Mouse (Mus musculus) CH12.LX (cell line): Measurements from ENCODE around the gene Ptpn14. TPM values are rescaled to one million over a fixed set of nuclear protein-coding genes. Genes with fewer than 3 reads are reported as not detected.
A peak's percentile ranks its signal among the peaks of the same experiment; 100 is the strongest.

Experiments
- DNase-seq: peaks from one replicate; pipeline ENCODE4 v3.0.0-alpha.2; 2013; ENCODE audit errors: extremely low read depth
- H3K27ac ChIP-seq: 2 replicates; pipeline ENCODE4 v1.5.1; 2012; ENCODE audit warnings: low read depth, mild to moderate bottlenecking, control low read depth, moderate library complexity; ENCODE audit not compliant: insufficient read depth
- H3K27me3 ChIP-seq: replicated peaks from 2 replicates; pipeline ENCODE3; 2012; ENCODE audit warnings: inconsistent platforms
- H3K36me3 ChIP-seq, 2 experiments: replicated peaks in 1 of 2; 2 replicates each; pipeline versions ENCODE3 to v1.6.1; 2012; ENCODE audit warnings: inconsistent platforms in 1 of 2, low read length in 1 of 2, mild to moderate bottlenecking in 1 of 2, mixed read lengths in 1 of 2, moderate library complexity in 1 of 2; ENCODE audit not compliant: control insufficient read depth in 1 of 2, insufficient read depth in 1 of 2
- H3K4me1 ChIP-seq, 2 experiments: 2 replicates each; pipeline ENCODE4 v1.6.1; 2012; ENCODE audit warnings: inconsistent platforms in 1 of 2, moderate library complexity in 1 of 2; ENCODE audit not compliant: insufficient read depth in 2 of 2, control insufficient read depth in 1 of 2
- H3K4me2 ChIP-seq: 2 replicates; pipeline ENCODE4 v1.6.1; 2012; ENCODE audit warnings: low read depth, mild to moderate bottlenecking, control low read depth; ENCODE audit not compliant: poor library complexity, insufficient read depth, severe bottlenecking
- H3K4me3 ChIP-seq, 3 experiments: fragments of 150-350 bp in 1 of 3; sonication (generic) in 1 of 3; replicated peaks in 1 of 3; 2 replicates each; pipeline versions ENCODE3 to v1.5.1; 2011 to 2012; ENCODE audit warnings: low read depth in 2 of 3, low read length in 2 of 3, mild to moderate bottlenecking in 2 of 3, moderate library complexity in 2 of 3, control low read depth in 1 of 3, improper control_type of control experiment in 1 of 3, inconsistent platforms in 1 of 3, mixed read lengths in 1 of 3; ENCODE audit not compliant: poor library complexity in 1 of 3
- H3K79me2 ChIP-seq: replicated peaks from 2 replicates; pipeline ENCODE4 v1.6.1; 2012; ENCODE audit warnings: mild to moderate bottlenecking, moderate library complexity; ENCODE audit not compliant: control insufficient read depth, poor library complexity, insufficient read depth, severe bottlenecking; ENCODE audit errors: extremely low read depth
- H3K9ac ChIP-seq: 2 replicates; pipeline ENCODE4 v1.6.1; 2012; ENCODE audit warnings: low read depth, mild to moderate bottlenecking, control low read depth, moderate library complexity; ENCODE audit not compliant: insufficient read depth
- H3K9me3 ChIP-seq: replicated peaks from 2 replicates; pipeline ENCODE3; 2012; ENCODE audit warnings: low read length, inconsistent platforms, mixed read lengths
- BHLHE40 ChIP-seq: IDR thresholded peaks from 2 replicates; pipeline ENCODE4 v1.6.1; 2011; ENCODE audit warnings: mild to moderate bottlenecking, low read depth, low read length, improper control_type of control experiment
- CHD1 ChIP-seq: IDR thresholded peaks from 2 replicates; pipeline ENCODE4 v1.6.1; 2012; ENCODE audit warnings: low read depth, low read length, improper control_type of control experiment, inconsistent platforms
- CHD2 ChIP-seq: IDR thresholded peaks from 2 replicates; pipeline ENCODE4 v1.6.1; 2011; ENCODE audit warnings: low read length, improper control_type of control experiment
- EP300 ChIP-seq: IDR thresholded peaks from 2 replicates; pipeline ENCODE4 v1.6.1; 2011; ENCODE audit warnings: low read length, improper control_type of control experiment
- ETS1 ChIP-seq: conservative IDR thresholded peaks from 2 replicates; pipeline ENCODE4 v1.6.1; 2012; ENCODE audit warnings: low read depth, mild to moderate bottlenecking, inconsistent platforms, low read length, improper control_type of control experiment, moderate library complexity
- GABPA ChIP-seq: IDR thresholded peaks from 2 replicates; pipeline ENCODE4 v1.6.1; 2012; ENCODE audit warnings: low read depth, low read length, improper control_type of control experiment, inconsistent platforms; ENCODE audit not compliant: insufficient replicate concordance
- HCFC1 ChIP-seq: IDR thresholded peaks from 2 replicates; pipeline ENCODE4 v1.6.1; 2012; ENCODE audit warnings: low read depth, mild to moderate bottlenecking, inconsistent platforms, low read length, improper control_type of control experiment
- IRF4 ChIP-seq: IDR thresholded peaks from 2 replicates; pipeline ENCODE4 v1.6.1; 2014; ENCODE audit warnings: low read depth, mild to moderate bottlenecking, inconsistent platforms, low read length, improper control_type of control experiment
- JUN ChIP-seq: IDR thresholded peaks from 2 replicates; pipeline ENCODE4 v1.6.1; 2011; ENCODE audit warnings: low read depth, mild to moderate bottlenecking, low read length, improper control_type of control experiment, moderate library complexity; ENCODE audit not compliant: insufficient read depth
- JUND ChIP-seq: conservative IDR thresholded peaks from 2 replicates; pipeline ENCODE4 v1.6.1; 2011; ENCODE audit warnings: low read depth, low read length, improper control_type of control experiment
- MAFK ChIP-seq: IDR thresholded peaks from 2 replicates; pipeline ENCODE4 v1.6.1; 2011; ENCODE audit warnings: low read length, improper control_type of control experiment; ENCODE audit not compliant: insufficient replicate concordance
- MEF2A ChIP-seq: IDR thresholded peaks from 2 replicates; pipeline ENCODE4 v1.6.1; 2014; ENCODE audit warnings: low read depth, mild to moderate bottlenecking, inconsistent platforms, low read length, improper control_type of control experiment, borderline replicate concordance
- MYC ChIP-seq: IDR thresholded peaks from 2 replicates; pipeline ENCODE4 v1.6.1; 2011; ENCODE audit warnings: low read depth, mild to moderate bottlenecking, improper control_type of control experiment, low read length
- POLR2AphosphoS2 ChIP-seq: IDR thresholded peaks from 2 replicates; pipeline ENCODE4 v1.6.1; 2011; ENCODE audit warnings: low read depth, low read length, improper control_type of control experiment
- RAD21 ChIP-seq: IDR thresholded peaks from 2 replicates; pipeline ENCODE4 v1.6.1; 2011; ENCODE audit warnings: low read depth, mild to moderate bottlenecking, low read length, improper control_type of control experiment, moderate library complexity
- RCOR1 ChIP-seq: conservative IDR thresholded peaks from 2 replicates; pipeline ENCODE4 v1.6.1; 2012; ENCODE audit warnings: low read depth, mild to moderate bottlenecking, inconsistent platforms, low read length, improper control_type of control experiment
- SIN3A ChIP-seq: IDR thresholded peaks from 2 replicates; pipeline ENCODE4 v1.6.1; 2012; ENCODE audit warnings: low read length, improper control_type of control experiment, inconsistent platforms
- SMC3 ChIP-seq: IDR thresholded peaks from 2 replicates; pipeline ENCODE4 v1.6.1; 2011; ENCODE audit warnings: low read depth, low read length, improper control_type of control experiment
- TCF12 ChIP-seq: IDR thresholded peaks from 2 replicates; pipeline ENCODE4 v1.6.1; 2014; ENCODE audit warnings: low read depth, mild to moderate bottlenecking, inconsistent platforms, low read length, improper control_type of control experiment
- UBTF ChIP-seq: IDR thresholded peaks from 2 replicates; pipeline ENCODE4 v1.6.1; 2012; ENCODE audit warnings: low read depth, mild to moderate bottlenecking, inconsistent platforms, low read length, improper control_type of control experiment, moderate library complexity
- USF1 ChIP-seq: IDR thresholded peaks from 2 replicates; pipeline ENCODE4 v1.6.1; 2014; ENCODE audit warnings: low read depth, mild to moderate bottlenecking, inconsistent platforms, low read length, improper control_type of control experiment
- ZC3H11A ChIP-seq: IDR thresholded peaks from 2 replicates; pipeline ENCODE4 v1.6.1; 2012; ENCODE audit warnings: low read depth, mild to moderate bottlenecking, inconsistent platforms, low read length, improper control_type of control experiment
- ZKSCAN1 ChIP-seq: IDR thresholded peaks from 2 replicates; pipeline ENCODE4 v1.6.1; 2012; ENCODE audit warnings: low read depth, inconsistent platforms, low read length, improper control_type of control experiment, borderline replicate concordance
- ZMIZ1 ChIP-seq: IDR thresholded peaks from 2 replicates; pipeline ENCODE4 v1.6.1; 2012; ENCODE audit warnings: low read depth, mild to moderate bottlenecking, inconsistent platforms, low read length, improper control_type of control experiment
- ZNF384 ChIP-seq: IDR thresholded peaks from 2 replicates; pipeline ENCODE4 v1.6.1; 2012; ENCODE audit warnings: low read depth, low read length, improper control_type of control experiment, inconsistent platforms
- dilution Hi-C: fragments of 300-500 bp; cut with MboI; formaldehyde crosslinking; loops from 2 replicates; pipeline ENCODE4 v1.14.3; 2020; ENCODE audit warnings: low sequenced_read_pairs; ENCODE audit not compliant: extremely low pct_unique_long_range_greater_than_20kb, extremely low pct_ligation_motif_present
- in situ Hi-C: fragments of 300-500 bp; cut with MboI; formaldehyde crosslinking; loops from 3 replicates; pipeline ENCODE4 v1.14.3; 2019; ENCODE audit warnings: low sequenced_read_pairs, low pct_ligation_motif_present, low pct_unique_long_range_greater_than_20kb, mixed read lengths
- polyA plus RNA-seq: library from polyadenylated mRNA; unstranded; fragments of >175 nt; gene quantifications from 2 replicates; pipeline ENCODE4 v1.2.1, GENCODE M21; 2012; ENCODE audit warnings: low read depth; ENCODE audit not compliant: insufficient read length
- total RNA-seq, 2 experiments: library from RNA; depleted of rRNA; stranded (reverse); fragments of 300-350 nt in 1 of 2; fragments of >200 nt in 1 of 2; gene quantifications; 2 replicates each; pipeline ENCODE4 v1.2.3; 2012 to 2014

Gene Ptpn14
- total and polyA plus RNA-seq, 3 experiments: under 0.01 to 0.10 TPM; not detected in 1

GRCm38 (mm10) chr1:189703591-189703990 is 24.5 kb upstream of the Ptpn14 start:
- Histone ChIP-seq H3K4me1 (peaks cover 3 to 8% of the 10 kb centered on the region in 2 experiments; a peak in 3 of 4 replicates), H3K4me2 (peak overlapping the region; percentile 49), H3K27me3 (no peaks in the 10 kb centered on the region)
- peak; percentile 56; the same call in 1 of the 2 replicates for TF ChIP-seq JUN
- TF ChIP-seq IRF4: peak; percentile 86
- peak; percentile 90 for TF ChIP-seq EP300
- TF ChIP-seq TCF12: peak; percentile 71; the same call in 1 of the 2 replicates
- peak; percentile 79 for TF ChIP-seq BHLHE40
- TF ChIP-seq RCOR1: peak; percentile 72; the same call in 1 of the 2 replicates
- TF ChIP-seq ETS1: peak; percentile 38
- TF ChIP-seq JUND: peak; percentile 78; the same call in 1 of the 2 replicates
- no peak for TF ChIP-seq CHD1
- no peak for TF ChIP-seq SMC3
- no peak for TF ChIP-seq MYC
- peak; percentile 33; the same call in 1 of the 2 replicates for TF ChIP-seq MAFK
- TF ChIP-seq CHD2: peak; percentile 55; the same call in 1 of the 2 replicates
- TF ChIP-seq, all 38 proteins: peak for 10
- H3K79me2 ChIP-seq: no peaks in the 10 kb centered on the region
- H3K9me3 ChIP-seq: no peaks in the 10 kb centered on the region
- no peak for DNase-seq
- H3K4me3 ChIP-seq: no peak overlapping the region
- H3K27ac ChIP-seq: no peak overlapping the region
- dilution Hi-C loops: no loop called here
- H3K9ac ChIP-seq: 0 out of 2 replicates have a peak overlapping the region, but pooled peaks have one; percentile 11
- in situ Hi-C loops: loop anchor here (10.0 kb wide), 1 partner anchor 271 kb away; no protein-coding TSS in a partner anchor
- H3K36me3 ChIP-seq: no peaks in the 10 kb centered on the region

- in situ Hi-C loops: loop anchor here (5.0 to 10.0 kb wide), 2 partner anchors 176 to 269 kb away; no protein-coding TSS in a partner anchor
These were observed 21.9 kb upstream of the Ptpn14 start for GRCm38 (mm10) chr1:189706040-189706645.

More at GRCm38 (mm10) chr1:189706040-189706645, 21.9 kb upstream of the Ptpn14 start:
- H3K4me2 ChIP-seq: no peak overlapping the region
- no peaks in the 10 kb centered on the region for H3K36me3 ChIP-seq
- no peaks in the 10 kb centered on the region for H3K79me2 ChIP-seq
- TF ChIP-seq SIN3A (no peak), JUN (no peak), GABPA (no peak), UBTF (no peak), ZMIZ1 (no peak), POLR2AphosphoS2 (no peak), ZNF384 (no peak), USF1 (no peak), ZKSCAN1 (no peak), MEF2A (no peak), ZC3H11A (no peak), MYC (no peak), RAD21 (no peak), HCFC1 (no peak)
- no peak for DNase-seq
- H3K4me3 ChIP-seq: no peak overlapping the region
- peaks cover 3 to 8% of the 10 kb centered on the region in 2 experiments; a peak in 3 of 4 replicates for H3K4me1 ChIP-seq
- H3K27ac ChIP-seq: no peak overlapping the region
- no peaks in the 10 kb centered on the region for H3K27me3 ChIP-seq
- dilution Hi-C loops: no loop called here
- no peak overlapping the region for H3K9ac ChIP-seq
- no peaks in the 10 kb centered on the region for H3K9me3 ChIP-seq
